Mouse (Mus musculus): ENCODE data around the gene Rap1gap2. TPM values are rescaled to one million over a fixed set of nuclear protein-coding genes. Genes with fewer than 3 reads are reported as not detected.

Gene Rap1gap2
- total RNA-seq, 4 experiments from 2014 or later: 3.7 to 6.6 (median 5.9) TPM

DNA sequence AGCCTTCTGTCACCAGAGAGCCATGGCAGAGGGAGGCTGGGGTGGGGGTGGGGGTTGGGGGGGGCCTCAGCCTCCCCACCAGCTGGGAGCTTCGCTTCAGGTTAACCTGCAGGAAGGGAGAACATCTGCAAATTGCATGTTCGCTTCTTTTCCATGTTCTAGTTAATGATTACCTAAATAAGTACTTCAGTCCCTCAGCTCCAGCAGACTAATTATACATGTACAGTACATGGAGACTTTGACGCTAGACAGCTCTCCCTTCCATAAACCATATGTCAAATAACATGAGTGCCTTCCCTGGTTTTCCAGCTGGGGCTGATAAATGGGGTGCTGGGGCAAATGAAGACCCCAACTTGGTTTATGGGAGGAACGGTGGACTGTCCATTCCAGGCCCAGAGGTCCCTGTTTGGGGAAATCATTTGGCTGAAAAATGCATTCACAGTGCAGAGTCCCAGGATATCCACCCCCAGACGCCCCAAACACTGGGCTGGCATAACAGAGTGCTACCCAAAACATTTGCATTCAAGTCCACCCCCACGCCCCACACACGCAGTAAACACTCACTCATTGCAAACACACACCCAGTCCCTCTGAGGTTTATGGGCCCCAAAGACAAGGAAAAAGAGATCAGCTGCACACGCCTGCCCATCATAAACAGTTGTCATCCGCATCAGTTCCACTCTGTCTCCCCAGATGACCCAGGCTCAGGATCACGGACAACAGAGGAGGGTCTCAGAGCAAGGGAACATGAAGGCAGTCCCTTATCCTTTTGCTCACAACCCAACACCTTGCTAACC lies 146.3 kb downstream of the Rap1gap2 start:
- DNase-seq (ENCODE audit: low spot score in 2 of 2): no peak

DNA sequence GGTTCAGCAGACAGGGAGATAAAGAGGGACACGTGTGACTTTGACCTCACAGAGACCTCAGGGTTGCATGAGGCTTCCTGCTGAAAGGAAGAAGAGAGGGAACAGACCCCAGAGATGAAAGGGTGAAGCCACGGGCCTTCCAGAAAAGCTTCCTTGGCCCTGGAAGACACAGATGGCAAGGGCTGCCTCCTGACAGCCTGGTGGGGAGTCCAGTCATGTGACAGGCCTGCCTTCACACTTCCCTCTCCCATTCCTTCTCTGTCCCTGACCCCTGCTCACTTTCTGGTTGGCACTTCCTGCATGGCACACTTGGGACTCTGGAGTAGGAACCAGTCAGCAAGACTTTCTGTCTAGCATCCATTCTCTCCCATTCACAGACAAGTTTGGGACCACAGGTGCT lies 148.1 kb downstream of the Rap1gap2 start:
- DNase-seq (ENCODE audit: low spot score in 2 of 2): no peak

DNA sequence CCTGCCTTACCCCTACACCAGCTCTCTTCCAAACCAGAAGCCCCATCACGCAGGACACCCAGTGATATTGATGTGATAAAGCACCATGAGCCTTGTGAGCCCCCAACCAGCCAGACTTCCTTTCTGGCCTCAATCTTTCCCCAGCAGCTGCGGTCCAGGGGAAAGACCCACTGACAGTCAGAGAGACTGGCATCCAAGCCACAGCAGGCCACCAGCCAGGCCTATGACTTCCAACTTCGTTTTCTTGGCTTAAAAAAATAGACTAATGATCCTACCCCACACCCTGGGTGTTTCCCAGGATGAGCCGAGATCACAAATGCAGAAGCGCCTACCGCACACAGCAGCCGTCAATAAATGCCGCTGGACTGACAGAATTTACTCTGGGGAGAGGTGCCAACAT lies 151.1 kb downstream of the Rap1gap2 start:
- DNase-seq (ENCODE audit: low spot score in 2 of 2): no peak

DNA sequence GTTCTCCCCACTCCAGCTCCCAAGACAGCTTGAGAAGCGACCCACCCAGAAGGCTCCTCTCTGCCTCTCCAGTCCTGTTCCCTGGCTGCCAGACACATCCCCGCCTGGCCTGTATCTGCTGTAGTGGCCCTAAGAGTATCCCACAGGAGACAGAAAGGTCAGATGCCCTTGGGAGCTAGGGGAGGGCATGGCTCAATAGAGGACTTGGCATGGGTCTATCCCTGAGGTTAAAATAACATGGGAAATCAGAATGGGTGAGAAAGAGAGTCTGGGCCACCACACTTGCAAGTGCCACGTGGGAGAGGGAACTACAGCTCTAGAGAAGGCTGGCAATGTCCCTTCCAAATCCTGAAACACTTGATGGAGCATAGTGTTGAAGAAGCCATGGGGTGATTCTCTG lies 152.3 kb downstream of the Rap1gap2 start:
- no peak for DNase-seq (ENCODE audit: low spot score in 2 of 2)

DNA sequence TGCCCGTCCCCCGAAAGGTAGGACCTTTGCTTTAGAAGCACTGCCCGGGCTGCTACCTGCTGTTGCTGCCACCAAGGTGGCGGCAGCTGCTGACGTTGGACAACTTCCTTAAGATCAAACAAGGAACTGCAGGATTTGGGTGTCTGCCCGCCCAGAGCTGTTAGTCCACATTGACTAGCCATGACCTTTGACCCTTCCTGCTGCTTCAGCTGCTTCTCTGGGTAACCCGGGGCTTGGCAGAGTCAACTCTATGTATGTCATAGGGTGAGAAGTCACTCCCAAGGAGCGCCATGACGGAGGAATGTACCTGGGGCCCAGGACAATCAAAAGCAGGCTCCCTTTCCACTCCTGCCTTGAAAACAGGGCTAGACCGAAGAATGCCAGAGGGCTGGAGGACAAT lies 153.5 kb downstream of the Rap1gap2 start:
- no peak for DNase-seq (ENCODE audit: low spot score in 2 of 2)

DNA sequence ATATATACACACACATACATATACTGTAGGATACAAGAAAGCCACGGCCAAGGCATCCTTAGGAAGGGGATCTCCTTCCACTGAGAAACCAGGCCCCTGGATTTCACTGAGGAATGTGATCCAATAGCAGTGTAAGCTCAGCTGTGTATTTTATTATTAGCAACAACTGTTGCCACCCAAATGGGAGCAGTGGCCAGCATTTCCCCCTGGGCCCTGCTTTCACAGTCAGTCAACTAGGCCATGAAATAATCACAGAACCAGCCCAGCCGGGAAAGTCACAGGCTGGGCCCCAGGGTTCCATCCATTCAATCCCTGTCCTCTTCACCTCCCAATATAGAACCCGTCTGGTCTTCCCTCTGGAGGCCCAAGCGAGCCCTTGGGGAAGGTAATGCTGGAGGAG lies 162.2 kb downstream of the Rap1gap2 start:
- DNase-seq (ENCODE audit: low spot score in 2 of 2): peak; percentile 41 to 63

DNA sequence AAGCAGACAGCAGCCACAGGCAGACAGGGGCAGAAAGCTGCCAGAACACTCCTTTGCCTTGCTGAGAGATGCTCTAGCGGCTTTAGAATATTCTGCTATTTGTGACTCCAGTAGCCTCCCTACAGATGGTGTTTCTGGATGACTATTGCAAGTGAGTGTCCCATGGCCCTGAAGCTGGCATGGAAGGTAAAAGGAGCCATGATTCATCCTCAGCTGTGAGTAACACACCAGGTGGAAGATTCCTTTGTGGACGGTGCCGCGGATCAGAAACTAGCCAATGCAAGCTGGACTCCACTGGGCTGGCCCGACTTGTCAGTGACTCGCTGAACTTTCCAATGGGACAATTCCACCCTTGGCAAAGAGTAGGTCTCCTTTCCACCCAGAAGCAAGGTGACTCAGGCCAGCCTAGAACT lies 162.7 kb downstream of the Rap1gap2 start:
- DNase-seq (ENCODE audit: low spot score in 2 of 2): peak in 1 of 2 experiments; percentile 34

DNA sequence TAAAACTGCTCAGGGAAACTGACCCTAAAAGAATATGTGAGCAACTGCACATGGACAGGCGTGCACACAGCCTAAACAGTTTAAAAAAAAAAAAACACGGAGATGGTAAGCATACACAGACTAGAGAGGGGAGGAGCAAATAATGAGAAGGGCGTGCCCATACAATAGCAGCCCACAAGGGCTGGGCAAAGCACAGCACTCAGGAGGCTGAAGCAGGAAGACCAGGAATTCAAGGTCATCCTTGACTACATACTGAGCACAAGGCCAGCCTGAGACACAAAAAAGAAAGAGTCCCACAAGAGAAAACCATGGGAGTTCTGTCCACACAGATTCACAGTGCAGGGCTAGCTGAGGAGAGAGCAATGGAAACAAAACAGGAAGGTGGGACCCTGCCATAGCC lies 165.1 kb downstream of the Rap1gap2 start:
- no peak for DNase-seq (ENCODE audit: low spot score in 2 of 2)

DNA sequence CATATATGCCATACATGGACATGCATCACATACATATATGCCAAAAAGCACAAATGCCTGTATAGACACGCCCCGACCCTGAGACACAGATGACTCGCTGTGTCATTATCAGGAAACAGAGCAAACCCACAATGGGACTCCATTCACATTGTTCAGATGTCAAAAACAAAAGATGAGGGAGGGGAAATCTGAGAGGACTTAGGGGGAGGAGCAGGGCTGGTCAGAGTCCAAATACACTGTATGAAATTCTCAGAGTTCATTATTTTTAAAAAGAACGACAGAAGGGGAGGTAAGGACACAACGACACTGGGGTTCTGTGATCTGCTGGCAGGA lies 166.8 kb downstream of the Rap1gap2 start:
- no peak for DNase-seq (ENCODE audit: low spot score in 2 of 2)

DNA sequence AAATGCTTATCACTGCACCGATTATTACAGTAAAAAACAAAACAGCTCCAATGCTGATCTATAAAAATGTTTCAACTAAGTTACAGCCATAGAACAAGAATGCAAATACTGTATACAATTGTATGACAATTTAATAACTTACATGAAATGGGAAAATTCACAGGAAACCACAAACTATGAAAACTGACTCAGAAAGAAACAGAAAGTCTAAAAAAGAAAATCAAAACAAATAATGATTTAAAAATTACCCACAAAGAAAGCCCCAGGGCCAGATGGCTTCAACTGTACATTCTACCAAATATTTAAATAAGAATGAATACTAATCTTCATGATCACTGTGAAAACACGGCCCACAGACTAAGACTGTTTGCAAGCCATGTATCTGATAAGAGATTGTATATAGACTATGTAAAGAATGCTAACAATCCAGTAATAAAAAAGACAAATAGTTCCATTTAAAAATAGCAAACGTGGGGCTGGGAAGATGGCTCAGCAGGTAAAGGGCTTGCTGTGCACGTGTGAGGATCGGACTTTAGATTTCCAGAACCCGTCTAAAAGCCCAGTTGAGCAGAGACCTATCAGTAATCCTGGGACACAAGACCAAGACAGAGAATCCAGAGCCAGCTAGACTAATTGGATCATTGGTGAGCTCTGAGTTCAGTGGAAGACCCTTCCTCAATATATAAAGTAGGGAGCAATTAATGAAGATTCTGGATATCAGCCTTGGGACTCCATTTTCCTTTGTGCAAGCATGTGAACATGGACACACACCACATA lies 167.4 kb downstream of the Rap1gap2 start:
- no peak for DNase-seq (ENCODE audit: low spot score in 2 of 2)

DNA sequence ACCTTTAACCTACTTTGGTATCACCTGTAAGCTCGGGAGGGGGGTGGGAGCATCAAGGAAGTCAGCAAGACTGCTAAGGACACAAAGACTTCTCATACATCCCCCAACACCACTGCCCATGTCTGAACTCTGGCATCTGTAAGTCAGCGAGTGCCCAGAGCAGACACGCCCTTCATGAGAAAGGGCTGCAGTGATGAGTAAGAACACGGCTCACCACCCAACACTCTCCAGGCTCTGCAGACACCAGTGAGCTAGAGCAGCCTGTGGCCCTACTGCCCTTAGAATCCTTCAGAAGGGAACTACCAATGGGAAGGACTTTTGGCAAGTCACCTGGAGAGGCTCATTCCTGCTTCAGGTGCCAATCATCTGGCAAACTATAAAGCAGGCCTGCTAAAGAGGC lies 168.3 kb downstream of the Rap1gap2 start:
- no peak for DNase-seq (ENCODE audit: low spot score in 2 of 2)

DNA sequence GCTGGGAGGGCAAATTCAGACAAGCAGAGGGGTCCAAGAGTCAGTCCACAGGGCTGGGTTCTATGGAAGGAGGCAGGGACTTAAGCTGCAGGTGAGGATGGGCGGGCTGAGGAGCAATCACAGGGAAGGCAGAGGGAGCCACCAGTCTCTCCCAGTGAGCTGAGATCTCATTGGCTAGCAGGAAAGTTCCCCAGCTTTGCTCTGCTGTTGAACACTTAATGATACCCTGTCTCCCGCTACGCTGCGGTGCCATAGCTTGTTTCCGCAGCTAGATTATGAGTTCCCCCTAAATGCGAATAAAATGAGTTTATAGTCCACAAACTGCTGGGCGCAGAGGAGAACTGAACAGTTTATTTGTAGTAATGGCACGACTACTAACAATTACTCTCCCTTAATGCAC lies 170.6 kb downstream of the Rap1gap2 start:
- no peak for DNase-seq (ENCODE audit: low spot score in 2 of 2)

DNA sequence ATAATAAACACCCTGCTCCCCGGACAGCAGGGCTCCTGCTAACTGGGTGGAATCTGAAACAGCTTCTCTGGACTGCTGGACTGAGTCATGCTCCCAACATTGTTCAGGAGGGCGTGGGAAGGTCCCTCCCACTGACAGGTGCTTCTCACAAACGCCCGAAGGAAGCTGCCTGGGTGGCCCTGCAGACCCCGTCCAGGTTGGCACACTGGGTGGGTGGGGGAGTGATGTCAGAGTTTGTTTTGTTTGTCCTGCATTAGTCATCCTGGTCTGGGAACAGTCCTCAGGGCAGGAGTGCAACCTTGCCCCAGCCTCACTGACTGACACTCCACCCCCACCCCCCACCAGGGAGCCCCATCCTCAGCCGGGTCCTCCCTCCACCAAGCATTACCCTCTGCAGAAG lies 171.5 kb downstream of the Rap1gap2 start:
- DNase-seq (ENCODE audit: low spot score in 2 of 2): no peak

DNA sequence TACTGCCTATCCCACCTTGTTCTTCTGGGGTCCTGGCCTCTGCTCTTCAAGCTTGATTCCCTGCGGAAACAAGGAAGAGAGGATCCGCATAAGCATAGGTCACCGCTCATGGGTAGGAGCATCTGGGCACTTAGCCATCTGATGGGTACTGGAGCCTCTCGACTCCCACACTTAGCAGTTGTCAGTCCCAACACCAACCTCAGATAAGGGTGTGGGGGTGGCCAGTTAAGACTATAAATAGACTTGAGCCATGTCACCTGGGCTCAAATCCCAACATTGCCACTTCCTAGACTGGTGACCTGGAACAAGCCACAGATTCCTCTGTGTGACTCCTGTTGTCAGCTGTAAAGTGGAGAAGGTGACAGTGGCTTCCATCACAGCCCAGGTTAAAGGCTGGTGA lies 172.5 kb downstream of the Rap1gap2 start:
- no peak for DNase-seq (ENCODE audit: low spot score in 2 of 2)

DNA sequence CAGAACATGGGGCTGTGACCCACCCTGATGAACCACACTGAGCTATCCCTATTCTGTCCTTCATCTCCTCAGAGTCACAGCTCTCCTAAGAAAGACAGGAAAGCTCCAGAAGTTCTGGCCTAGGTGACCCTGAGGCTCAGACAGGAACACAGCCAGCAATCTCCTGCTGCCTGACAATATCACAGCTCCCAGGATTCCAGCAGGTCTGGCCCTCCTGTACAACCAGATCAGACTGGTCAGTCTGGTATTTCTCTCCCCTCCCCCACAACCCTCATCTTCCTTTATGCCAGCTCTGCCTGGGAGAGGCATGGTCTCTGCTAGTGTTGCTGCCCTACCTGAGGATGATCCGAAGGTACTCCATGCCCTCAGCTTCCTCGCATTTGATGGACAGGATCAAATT lies 175.3 kb downstream of the Rap1gap2 start:
- DNase-seq (ENCODE audit: low spot score in 2 of 2): no peak

DNA sequence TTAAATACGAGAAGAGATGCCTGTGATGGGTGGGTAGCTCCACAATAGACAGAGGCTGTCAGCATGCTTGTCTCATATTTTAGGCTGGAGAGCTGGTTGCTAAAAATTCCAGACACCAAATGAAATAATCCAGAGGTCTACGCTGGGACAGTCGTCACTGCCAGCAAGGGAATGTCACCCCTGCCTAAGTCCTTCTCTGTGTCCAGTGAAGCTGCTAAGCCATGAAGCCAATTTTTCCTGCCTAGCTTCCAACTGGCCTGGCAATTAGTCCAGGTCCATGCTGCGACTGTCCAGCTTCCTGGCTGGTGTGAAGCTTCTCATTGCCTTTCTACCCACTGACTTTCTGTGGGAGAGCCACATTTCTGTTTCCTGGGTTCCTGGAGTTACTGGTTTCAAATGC lies 177.7 kb downstream of the Rap1gap2 start:
- no peak for DNase-seq (ENCODE audit: low spot score in 2 of 2)

DNA sequence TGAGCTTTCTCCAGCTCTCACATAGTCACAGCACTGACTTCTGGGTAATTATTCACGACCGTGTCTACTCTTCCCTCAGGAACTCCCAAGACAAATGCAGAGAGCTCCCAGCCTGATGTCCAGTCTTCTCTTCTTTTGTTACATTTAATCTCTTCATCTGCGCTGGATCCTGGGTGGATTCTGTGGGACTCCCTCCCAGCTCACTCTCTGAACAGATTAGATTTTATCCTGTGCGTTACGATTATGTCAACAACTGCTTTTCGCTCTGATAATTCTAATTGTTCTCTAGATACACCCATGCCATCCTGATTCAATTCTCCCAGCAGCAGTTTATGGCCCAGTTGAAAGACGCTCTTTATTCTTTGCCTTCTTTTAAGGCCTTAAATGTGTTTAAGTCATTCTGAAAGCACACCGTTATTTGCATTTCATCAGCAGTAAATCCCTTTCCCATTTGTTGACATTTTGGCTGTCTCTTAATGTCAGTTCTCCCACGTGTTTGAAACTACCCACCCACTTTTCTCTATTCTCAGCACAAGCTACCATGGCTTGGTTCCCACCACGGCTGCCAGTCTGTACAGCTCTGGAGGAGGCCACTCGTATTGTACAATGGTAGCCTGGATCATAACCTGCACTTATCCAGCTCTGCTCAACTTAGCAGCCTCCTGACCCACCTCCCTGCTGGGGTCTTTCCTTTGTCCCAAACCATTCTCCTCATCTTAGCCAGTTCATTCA lies 180.8 kb downstream of the Rap1gap2 start:
- DNase-seq (ENCODE audit: low spot score in 2 of 2): no peak

DNA sequence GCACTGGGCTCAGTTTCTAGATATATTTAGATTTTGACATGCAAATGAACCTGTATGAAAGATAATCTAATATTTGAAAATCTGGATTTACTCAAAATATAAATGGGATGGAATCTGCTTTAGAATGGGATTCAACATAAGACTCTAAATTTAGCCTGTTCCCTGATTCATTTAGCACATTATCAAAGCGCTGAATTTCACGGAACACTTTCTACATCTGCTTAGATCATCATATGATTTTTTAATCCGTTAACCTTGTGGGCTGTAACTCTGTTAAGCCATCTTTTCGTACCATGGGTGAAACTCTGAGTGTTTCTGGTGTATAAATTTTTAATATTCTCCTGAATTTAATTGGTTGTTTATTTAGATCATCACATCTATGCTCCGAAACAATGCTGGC lies 184.4 kb downstream of the Rap1gap2 start:
- no peak for DNase-seq (ENCODE audit: low spot score in 2 of 2)

DNA sequence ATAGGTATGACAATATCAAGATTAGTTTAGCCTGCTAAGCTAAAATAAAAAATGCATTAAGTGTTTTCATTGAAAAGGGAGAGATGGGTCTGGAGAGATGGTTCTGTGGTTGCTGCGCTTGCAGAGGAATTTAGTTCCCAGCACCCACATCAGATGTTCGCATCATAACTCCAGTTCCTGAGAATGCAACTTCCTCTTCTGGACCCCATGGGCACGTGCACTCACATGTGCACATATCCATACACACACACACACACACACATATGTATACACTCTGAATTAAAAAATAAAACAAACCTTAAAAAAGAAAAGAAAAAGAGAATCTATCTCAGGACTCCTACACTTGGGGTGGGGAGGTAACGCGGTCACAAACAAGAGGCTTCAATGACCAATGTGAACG lies 188.7 kb downstream of the Rap1gap2 start:
- no peak for DNase-seq (ENCODE audit: low spot score in 2 of 2)

DNA sequence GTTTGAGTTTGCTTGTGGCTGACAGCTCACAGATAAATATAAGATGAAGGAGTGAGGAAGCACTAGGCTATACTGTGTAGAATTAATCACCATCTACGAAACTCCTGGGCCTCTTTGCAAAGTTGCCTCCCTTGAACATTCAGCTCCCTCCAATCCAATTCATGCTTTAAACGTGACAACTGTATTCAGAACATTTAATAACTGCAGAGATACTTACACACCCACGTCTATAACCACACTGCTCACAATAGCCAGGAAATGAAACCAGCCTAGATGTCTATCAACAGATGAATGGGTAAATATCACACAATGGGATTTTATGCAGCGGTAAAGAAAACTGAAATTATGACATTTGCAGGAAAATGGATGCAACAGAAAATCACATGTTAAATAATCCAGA lies 189.6 kb downstream of the Rap1gap2 start:
- DNase-seq (ENCODE audit: low spot score in 2 of 2): no peak

DNA sequence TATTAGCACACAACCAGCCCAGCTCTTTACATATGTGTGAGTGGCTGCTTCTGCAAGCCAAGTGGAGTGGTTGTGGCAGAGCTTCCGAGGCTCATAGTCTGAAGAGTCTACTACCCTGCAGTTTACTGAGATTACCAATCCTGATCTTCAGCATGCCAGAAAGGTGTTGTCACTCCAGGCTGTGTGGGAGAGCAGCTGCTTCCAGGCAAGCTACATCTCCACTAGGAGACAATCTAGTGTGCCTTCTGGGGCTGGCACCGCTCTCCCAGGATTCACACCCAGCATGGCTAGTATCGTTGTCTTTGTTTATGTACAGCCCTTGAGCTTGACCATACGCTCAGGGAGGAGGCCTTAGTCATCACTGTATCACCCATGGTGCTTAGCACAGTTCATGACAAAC lies 191.1 kb downstream of the Rap1gap2 start:
- DNase-seq (ENCODE audit: low spot score in 2 of 2): no peak

DNA sequence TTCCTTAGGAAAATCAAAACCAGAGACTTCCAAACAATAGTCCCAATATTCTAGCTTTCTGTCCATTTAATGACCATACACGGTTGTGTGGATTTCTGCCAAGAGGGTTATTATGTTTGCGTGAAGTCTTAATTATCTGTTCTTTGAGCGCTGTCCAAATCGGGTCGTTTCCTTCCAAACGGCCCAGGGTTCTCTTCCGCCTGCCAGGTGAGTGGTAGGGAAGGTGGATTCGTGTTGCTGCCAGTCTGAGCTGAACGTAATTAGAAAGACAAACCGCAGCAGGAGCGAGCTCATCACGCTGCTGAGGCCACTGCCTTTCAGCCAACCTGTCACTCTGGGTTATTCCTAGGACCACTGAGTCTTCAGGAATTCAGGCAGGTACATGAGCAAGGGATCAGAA lies 195.0 kb downstream of the Rap1gap2 start:
- no peak for DNase-seq (ENCODE audit: low spot score in 2 of 2)
